Mouse (Mus musculus) kidney, adult 2 months (tissue): ENCODE measurements at regions not wholly inside any gene's neighbourhood (a gene's known extent, or its start where the extent isn't known, plus 50 kb on each side); places are given as distances from the start of the nearest gene placed in this dataset.

ENCODE experiments used
- CTCF ChIP-seq: fragments of 200-500 bp; conservative IDR thresholded peaks from 2 replicates; pipeline ENCODE4 v1.5.1; 2011; ENCODE audit warnings: low read depth, mild to moderate bottlenecking, control low read depth, low read length, moderate library complexity, mixed read lengths; ENCODE audit not compliant: insufficient read depth, insufficient read length
- POLR2A ChIP-seq: fragments of 200-500 bp; IDR thresholded peaks from one replicate; pipeline ENCODE4 v1.6.1; 2011; ENCODE audit warnings: low read depth, low read length, control low read depth

DNA sequence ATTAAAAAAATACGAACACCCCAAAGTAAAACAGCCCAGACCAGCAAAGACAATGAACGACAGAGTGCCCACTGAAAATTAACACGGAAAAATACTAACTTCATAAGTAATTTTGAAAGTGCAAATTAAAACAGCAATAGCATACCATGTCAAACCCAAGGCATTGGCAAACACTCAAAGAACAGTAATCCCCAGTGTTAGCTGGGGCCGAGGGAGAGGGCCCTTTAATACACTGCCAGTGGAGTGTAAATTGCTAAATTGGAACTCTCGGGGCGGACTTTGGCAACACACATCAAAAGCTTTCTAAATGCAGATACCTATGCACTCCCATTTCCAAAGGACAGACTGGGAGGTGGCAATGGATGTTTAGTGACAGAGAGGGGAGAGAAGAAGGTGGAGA is 361.6 kb downstream of the Hs3st3b1 start:
- TF ChIP-seq CTCF (no peak), POLR2A (no peak)
